8 mouse cellular contexts compared by ENCODE assay signal in genomic region chr2:92375099-92375623, GRCm38 (mm10). TPM values are rescaled to one million over a fixed set of nuclear protein-coding genes. Genes with fewer than 3 reads are reported as not detected.
A peak's percentile ranks its signal among the peaks of the same experiment; 100 is the strongest.
DNase-seq lines count a peak whose midpoint lies in the region; ATAC-seq and TF ChIP-seq lines count a peak whose summit lies in the region.

No protein-coding gene starts in this region.

- intact Hi-C loops in heart, postnatal 25 days (cut with DNase I) = loop anchor here (5.0 kb wide), 1 partner anchor 47 kb away; no protein-coding TSS in a partner anchor

- no peak for TF ChIP-seq CTCF in lung, adult 2 months (IDR thresholded peaks at IDR 0.05; ENCODE audit: insufficient read depth, low read length)

- ATAC-seq in forebrain, embryonic 15.5 days (replicated peaks) = peak; percentile 94
- peak; percentile 94 for ATAC-seq in neutrophil, adult 5-6 weeks (ENCODE audit: extremely low read depth, insufficient number of reproducible peaks, low FRiP score, poor library complexity, severe bottlenecking)

- no peak overlapping the region for H3K27ac ChIP-seq in ES-E14 (ENCODE audit: insufficient read depth, low read depth, low read length, poor library complexity, severe bottlenecking)
- H3K27ac ChIP-seq in forebrain, embryonic 15.5 days (replicated peaks) = peak overlapping the region; percentile 86

- DNase-seq in ES-E14 (ENCODE audit: low read depth, low spot score) = peak; percentile 92
- peak; percentile 97 for DNase-seq in cerebellum, adult 11-12 months
- peak; percentile 96 for DNase-seq in heart, postnatal 25 days (ENCODE audit: low spot score)
- DNase-seq in layer of hippocampus, adult 18-20 months (ENCODE audit: low spot score in 2 of 2) = peak; percentile 96 to 97
- peak; percentile 95 for DNase-seq in lung, adult 2 months
- peak; percentile 96 to 98 for DNase-seq in thymus, adult 18-20 months

- 0% methylated on average over 29 of the region's 29 CpGs for WGBS in forebrain, embryonic 15.5 days
- under 1% methylated on average over 28 of the region's 29 CpGs for WGBS in lung, adult 2 months

- in situ Hi-C loops in ES-E14 (cut with MboI; ENCODE audit: low sequenced_read_pairs in 2 of 2, unreplicated experiment in 2 of 2) = no loop called here

- peak overlapping the region; percentile 82 to 88 for H3K4me3 ChIP-seq in ES-E14 (ENCODE audit: insufficient read depth in 1 of 2, low read depth in 1 of 2, low read length in 2 of 2, poor library complexity in 1 of 2, severe bottlenecking in 1 of 2)
- peak overlapping the region; percentile 76 for H3K4me3 ChIP-seq in forebrain, embryonic 15.5 days
- H3K4me3 ChIP-seq in lung, adult 2 months (replicated peaks; ENCODE audit: extremely low read depth, low read depth, low read length) = peak overlapping the region; percentile 70

- peak overlapping the region; percentile 79 for H3K9ac ChIP-seq in ES-E14 (ENCODE audit: insufficient read depth, low read depth, low read length, poor library complexity, severe bottlenecking)
- H3K9ac ChIP-seq in forebrain, embryonic 15.5 days (replicated peaks) = peak overlapping the region; percentile 67

- peaks cover under 1% of the 10 kb centered on the region; the same call in 1 of the 2 replicates for H3K27me3 ChIP-seq in forebrain, embryonic 15.5 days

- TF ChIP-seq POLR2A in lung, adult 2 months (IDR thresholded peaks at IDR 0.05; ENCODE audit: borderline replicate concordance, extremely low read depth, low read depth, low read length) = peak; percentile 94

- peaks cover 2 to 26% of the 10 kb centered on the region in 2 experiments; a peak in 3 of 4 replicates for H3K4me1 ChIP-seq in ES-E14 (ENCODE audit: control insufficient read depth in 2 of 2, insufficient read depth in 2 of 2, low read length in 2 of 2, poor library complexity in 1 of 2)
- H3K4me1 ChIP-seq in forebrain, embryonic 15.5 days = peaks cover 53% of the 10 kb centered on the region
- peaks cover 12% of the 10 kb centered on the region for H3K4me1 ChIP-seq in lung, adult 2 months (ENCODE audit: control insufficient read depth, insufficient read depth, low read length)

- peaks cover 8% of the 10 kb centered on the region; the same call in 1 of the 2 replicates for H3K36me3 ChIP-seq in ES-E14 (ENCODE audit: control insufficient read depth, insufficient read depth, low read length, poor library complexity, severe bottlenecking)
- H3K36me3 ChIP-seq in forebrain, embryonic 15.5 days = peaks cover 16% of the 10 kb centered on the region

- no peaks in the 10 kb centered on the region for H3K9me3 ChIP-seq in ES-E14 (ENCODE audit: control insufficient read depth, insufficient read depth, low read depth, low read length)
- no peaks in the 10 kb centered on the region for H3K9me3 ChIP-seq in forebrain, embryonic 15.5 days

- H3K4me2 ChIP-seq in forebrain, embryonic 15.5 days (replicated peaks) = peak overlapping the region; percentile 90

TF ChIP-seq in ES-E14, 5 proteins besides CTCF, POLR2A, EP300 and RAD21:
- TF ChIP-seq HCFC1 (IDR thresholded peaks at IDR 0.05; ENCODE audit: borderline replicate concordance, insufficient read depth, low read length) (peak; percentile 87), MAFK (IDR thresholded peaks at IDR 0.05; ENCODE audit: insufficient read depth, low read depth, low read length) (no peak)

RNA-seq across cellular contexts. Expression of gene Large2, which starts 0.5 kb away (rescaled TPM):
- total RNA-seq in ES-E14 (2012; rRNA removed) = 10.3 and 17.5 TPM in 2 replicates
- polyA plus RNA-seq in forebrain, embryonic 15.5 days (2015; fragmentation: Nextera tagmentation; extraction: Ambion mirVana) = 1.5 and 2.6 TPM in 2 replicates
- under 1 TPM in 1 of 2 experiments, not detected in 1; 0.67 TPM for total RNA-seq in heart, postnatal 25 days (2021)
- under 1 TPM; 0.20 to 0.86 TPM for total RNA-seq in layer of hippocampus, adult 18-20 months (2021)
- polyA plus RNA-seq in lung, adult 2 months (2012; rRNA removed) = 15.9 and 18.5 TPM in 2 replicates
- total RNA-seq in neutrophil, adult 5-6 weeks (2017) = 0.12 TPM in 1 of 2 replicates, not detected in the other

RNA-seq across cellular contexts. Expression of gene Pex16, which starts 0.7 kb away (rescaled TPM):
- 21.1 and 30.0 TPM in 2 replicates for total RNA-seq in ES-E14 (2012; rRNA removed)
- polyA plus RNA-seq in forebrain, embryonic 15.5 days (2015; fragmentation: Nextera tagmentation; extraction: Ambion mirVana) = 36.8 and 41.2 TPM in 2 replicates
- total RNA-seq in heart, postnatal 25 days (2021) = 10 to 100 TPM; 19.4 to 24.5 TPM
- total RNA-seq in layer of hippocampus, adult 18-20 months (2021) = 10 to 100 TPM; 31.7 to 32.8 TPM
- polyA plus RNA-seq in lung, adult 2 months (2012; rRNA removed) = 42.8 and 47.4 TPM in 2 replicates
- 20.7 and 21.6 TPM in 2 replicates for total RNA-seq in neutrophil, adult 5-6 weeks (2017)

RNA-seq across cellular contexts. Expression of gene 1700029I15Rik, which starts 7.2 kb away (rescaled TPM):
- 1.3 and 1.6 TPM in 2 replicates for total RNA-seq in ES-E14 (2012; rRNA removed)
- 6.8 and 10.6 TPM in 2 replicates for polyA plus RNA-seq in forebrain, embryonic 15.5 days (2015; fragmentation: Nextera tagmentation; extraction: Ambion mirVana)
- total RNA-seq in heart, postnatal 25 days (2021) = 1 to 10 TPM; 1.5 to 2.1 TPM
- 1 to 10 TPM; 3.7 to 6.2 TPM for total RNA-seq in layer of hippocampus, adult 18-20 months (2021)
- 3.2 and 3.3 TPM in 2 replicates for polyA plus RNA-seq in lung, adult 2 months (2012; rRNA removed)
- total RNA-seq in neutrophil, adult 5-6 weeks (2017) = 9.8 and 13.7 TPM in 2 replicates

RNA-seq across cellular contexts. Expression of gene Mapk8ip1, which starts 25.9 kb away (rescaled TPM):
- 10.1 and 11.6 TPM in 2 replicates for total RNA-seq in ES-E14 (2012; rRNA removed)
- 119 and 120 TPM in 2 replicates for polyA plus RNA-seq in forebrain, embryonic 15.5 days (2015; fragmentation: Nextera tagmentation; extraction: Ambion mirVana)
- 1 to 10 TPM; 4.7 to 5.7 TPM for total RNA-seq in heart, postnatal 25 days (2021)
- 100 to 1,000 TPM; 350 to 365 TPM for total RNA-seq in layer of hippocampus, adult 18-20 months (2021)
- 18.3 and 23.2 TPM in 2 replicates for polyA plus RNA-seq in lung, adult 2 months (2012; rRNA removed)
- total RNA-seq in neutrophil, adult 5-6 weeks (2017) = not detected in 2 replicates

RNA-seq across cellular contexts. Expression of gene Cry2, which starts 58.7 kb away (rescaled TPM):
- 11.7 and 19.3 TPM in 2 replicates for total RNA-seq in ES-E14 (2012; rRNA removed)
- polyA plus RNA-seq in forebrain, embryonic 15.5 days (2015; fragmentation: Nextera tagmentation; extraction: Ambion mirVana) = 37.0 and 37.2 TPM in 2 replicates
- total RNA-seq in heart, postnatal 25 days (2021) = 10 to 100 TPM; 14.2 to 25.9 TPM
- 100 to 1,000 TPM in 1 of 2 experiments, 10 to 100 TPM in 1; 99.0 to 111 TPM for total RNA-seq in layer of hippocampus, adult 18-20 months (2021)
- polyA plus RNA-seq in lung, adult 2 months (2012; rRNA removed) = 37.5 and 40.7 TPM in 2 replicates
- 8.2 and 8.5 TPM in 2 replicates for total RNA-seq in neutrophil, adult 5-6 weeks (2017)
